Mouse (Mus musculus) left cerebral cortex, adult 2 months (tissue): ENCODE measurements around the gene Tspan12. TPM values are rescaled to one million over a fixed set of nuclear protein-coding genes. Genes with fewer than 3 reads are reported as not detected.
"Not testable (repeated sequence)": the region's sequence is repeated elsewhere in the genome, so short reads cannot be mapped to it uniquely, and the experiment has no call there.

Experiments
- DNase-seq, 2 experiments: peaks; one replicate each; pipeline ENCODE4 v3.0.0; 2021 to 2022; ENCODE audit warnings: low spot score in 2 of 2, mixed read lengths in 1 of 2; ENCODE audit errors: extremely low spot score in 1 of 2
- H3K27ac ChIP-seq: fragments of 200-600 bp; 2 replicates; pipeline ENCODE4 v1.8.1; 2022
- H3K4me3 ChIP-seq: fragments of 200-600 bp; 2 replicates; pipeline ENCODE4 v1.8.1; 2022
- CTCF ChIP-seq: fragments of 200-600 bp; IDR thresholded peaks from 2 replicates; pipeline ENCODE4 v1.8.1; 2022; ENCODE audit warnings: antibody characterized with exemption, mild to moderate bottlenecking, moderate library complexity
- intact Hi-C: fragments of 180-260 bp; cut with DNase I; formaldehyde crosslinking; loops from one replicate; pipeline ENCODE4 v1.15.1; 2025
- long read RNA-seq, 2 experiments: library from polyadenylated mRNA; stranded (forward); transcript quantifications; one replicate each; pipeline ENCODE4 v2.0.0; 2021; ENCODE audit warnings: borderline mapping rate in 2 of 2
- total RNA-seq, 2 experiments: library from RNA; stranded (reverse); gene quantifications; 2 replicates each; pipeline ENCODE4 v1.2.3; 2021

The Tspan12 gene
- total RNA-seq: 10 to 100 TPM; 20.4 to 24.6 TPM
- long read RNA-seq, experiment 1, partial matches to known transcripts: 20 of 20 reads
- long read RNA-seq, experiment 1, other reads (novel, unspliced or antisense): 0 of 20 reads
- long read RNA-seq, experiment 2, partial matches to known transcripts: 16 of 20 reads
- long read RNA-seq, experiment 2, other reads (novel, unspliced or antisense): 4 of 20 reads

- Histone ChIP-seq H3K27ac (peak within 1 kb of the TSS; percentile 54), H3K4me3 (peak within 1 kb of the TSS; percentile 82)
- no peak for DNase-seq
- TF ChIP-seq CTCF: no peak
- intact Hi-C loops: no loop called here
Observed at GRCm38 (mm10) chr6:21852344-21852785, at the start of gene Tspan12. Tspan12 (minus strand) TSS chr6:21852515.

- H3K4me3 ChIP-seq: no peak overlapping the region
- peak; percentile 8 to 10 for DNase-seq
- no peak for TF ChIP-seq CTCF
- intact Hi-C loops: no loop called here
- H3K27ac ChIP-seq: no peak overlapping the region
Observed at GRCm38 (mm10) chr6:21894451-21894850, 42.1 kb upstream of the Tspan12 start.

- intact Hi-C loops: no loop called here
- no peak for TF ChIP-seq CTCF
- no peak overlapping the region for H3K4me3 ChIP-seq
- DNase-seq: no peak
- H3K27ac ChIP-seq: no peak overlapping the region
Observed at GRCm38 (mm10) chr6:21889101-21889500, 36.8 kb upstream of the Tspan12 start.

GRCm38 (mm10) chr6:21887971-21888370 is 35.7 kb upstream of the Tspan12 start:
- H3K4me3 ChIP-seq, DNase-seq, intact Hi-C loops, H3K27ac ChIP-seq: not testable (repeated sequence)

DNA sequence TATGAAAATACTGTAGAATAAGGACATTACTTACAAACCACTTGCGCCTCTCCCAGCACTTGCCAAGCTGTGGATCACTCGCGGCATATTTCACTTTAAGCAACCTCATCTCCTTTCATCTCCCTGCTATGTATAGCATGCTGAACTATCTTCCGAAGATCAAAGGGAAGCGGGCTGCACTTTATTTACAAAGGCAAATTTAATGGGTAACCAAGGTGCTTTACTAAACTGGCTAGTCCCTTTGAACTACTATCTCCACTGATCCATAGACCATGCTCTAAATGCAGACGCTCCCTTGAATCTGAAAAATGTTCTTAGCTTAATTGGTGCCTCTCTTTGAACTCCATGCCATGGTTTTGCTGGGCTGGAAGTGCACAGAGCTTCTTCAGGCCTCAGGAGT is 27.2 kb upstream of the Tspan12 start:
- DNase-seq: no peak
- Histone ChIP-seq H3K27ac (no peak overlapping the region), H3K4me3 (no peak overlapping the region)
- intact Hi-C loops: no loop called here
- no peak for TF ChIP-seq CTCF

DNA sequence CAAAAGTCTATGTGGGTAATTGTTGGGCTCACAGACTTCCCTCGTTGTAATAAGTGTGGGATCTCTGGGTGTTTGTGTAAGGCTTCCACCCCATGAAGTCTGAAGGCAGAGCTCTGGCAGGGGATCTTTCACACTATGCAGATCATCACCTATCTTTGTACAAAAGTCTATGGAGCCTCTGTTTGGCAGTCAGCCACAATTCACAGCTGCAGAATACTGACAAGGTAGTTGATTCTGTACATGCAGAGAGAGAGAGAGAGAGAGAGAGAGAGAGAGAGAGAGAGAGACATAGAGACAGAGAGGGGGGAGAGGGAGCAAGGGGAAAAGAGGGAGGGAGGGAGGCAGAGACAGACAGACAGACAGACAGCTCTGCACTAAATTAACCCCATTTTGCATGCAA is 15.0 kb upstream of the Tspan12 start:
- TF ChIP-seq CTCF: no peak
- intact Hi-C loops: no loop called here
- DNase-seq: no peak

DNA sequence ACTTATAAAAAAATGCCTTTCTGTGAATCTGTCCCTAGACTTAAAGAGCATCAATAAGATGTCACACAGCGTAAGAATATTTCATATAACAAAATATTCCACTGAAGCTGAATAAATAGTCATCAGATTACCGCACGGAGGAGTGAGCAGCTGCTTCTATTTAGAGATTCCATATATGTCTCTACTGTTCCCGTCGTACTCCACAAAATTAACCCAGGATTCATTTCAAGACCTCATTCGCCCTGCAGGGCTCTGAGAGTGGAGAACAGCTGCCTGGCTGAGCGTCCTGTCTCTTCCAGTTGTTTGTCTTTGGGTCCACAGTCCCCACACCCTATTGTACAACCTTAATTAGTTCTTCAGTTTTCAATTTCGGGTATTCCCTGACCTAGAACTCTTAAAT is 11.9 kb upstream of the Tspan12 start:
- no peak for TF ChIP-seq CTCF
- no peak for DNase-seq
- Histone ChIP-seq H3K27ac (no peak overlapping the region), H3K4me3 (no peak overlapping the region)
- intact Hi-C loops: no loop called here

More for the DNA sequence above, 15.0 kb upstream of the Tspan12 start:
- H3K4me3 ChIP-seq: no peak overlapping the region
- H3K27ac ChIP-seq: no peak overlapping the region

- no peak for TF ChIP-seq CTCF
- Histone ChIP-seq H3K4me3 (no peak overlapping the region), H3K27ac (no peak overlapping the region)
- intact Hi-C loops: no loop called here
- DNase-seq: no peak
Observed at GRCm38 (mm10) chr6:21863561-21863960, 11.2 kb upstream of the Tspan12 start.

DNA sequence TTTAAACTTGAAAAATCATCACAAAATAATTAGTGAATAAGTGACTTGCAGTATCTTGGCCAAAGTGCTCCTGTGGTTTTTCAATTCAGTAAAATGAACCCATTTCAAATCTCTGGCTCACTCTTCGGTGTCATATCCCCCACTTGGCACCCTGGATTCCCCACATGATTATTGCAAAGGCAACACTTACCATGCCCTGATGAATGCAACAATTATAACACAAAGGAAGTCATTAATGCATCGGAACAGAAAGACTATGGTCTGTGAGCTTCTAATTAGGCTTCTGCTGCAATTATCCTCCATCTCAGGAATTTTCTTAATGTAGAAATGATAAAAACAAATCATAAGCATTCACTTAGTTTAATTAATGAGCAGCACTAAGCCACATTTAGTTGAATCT is 9.0 kb upstream of the Tspan12 start:
- H3K27ac ChIP-seq: no peak overlapping the region
- H3K4me3 ChIP-seq: no peak overlapping the region
- no peak for DNase-seq
- intact Hi-C loops: no loop called here
- TF ChIP-seq CTCF: no peak

DNA sequence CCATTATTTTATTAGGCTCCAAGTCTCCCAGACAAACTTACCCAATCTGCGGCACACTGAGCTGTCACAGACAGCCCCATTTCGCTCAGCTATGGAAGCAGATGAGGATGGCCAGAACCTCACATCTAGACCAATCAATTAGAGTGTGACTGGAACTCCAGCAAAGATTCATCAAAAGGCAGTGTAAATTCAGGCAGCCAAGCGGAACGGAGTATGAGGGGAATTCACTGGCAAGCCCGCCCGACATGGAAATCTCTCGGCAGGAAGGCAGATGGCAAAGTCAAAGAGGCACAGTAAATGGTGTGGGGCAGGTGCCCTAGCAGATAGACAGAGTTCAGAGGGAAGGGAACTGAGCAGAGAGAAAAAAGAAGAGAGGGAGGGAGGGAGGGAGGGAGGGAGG is 5.5 kb upstream of the Tspan12 start:
- intact Hi-C loops: no loop called here
- H3K4me3 ChIP-seq: no peak overlapping the region
- TF ChIP-seq CTCF: no peak
- DNase-seq: no peak
- no peak overlapping the region for H3K27ac ChIP-seq

- Histone ChIP-seq H3K27ac (no peak overlapping the region), H3K4me3 (no peak overlapping the region)
- no peak for TF ChIP-seq CTCF
- intact Hi-C loops: no loop called here
- DNase-seq: no peak
Observed at GRCm38 (mm10) chr6:21855921-21856320, 3.6 kb upstream of the Tspan12 start.

DNA sequence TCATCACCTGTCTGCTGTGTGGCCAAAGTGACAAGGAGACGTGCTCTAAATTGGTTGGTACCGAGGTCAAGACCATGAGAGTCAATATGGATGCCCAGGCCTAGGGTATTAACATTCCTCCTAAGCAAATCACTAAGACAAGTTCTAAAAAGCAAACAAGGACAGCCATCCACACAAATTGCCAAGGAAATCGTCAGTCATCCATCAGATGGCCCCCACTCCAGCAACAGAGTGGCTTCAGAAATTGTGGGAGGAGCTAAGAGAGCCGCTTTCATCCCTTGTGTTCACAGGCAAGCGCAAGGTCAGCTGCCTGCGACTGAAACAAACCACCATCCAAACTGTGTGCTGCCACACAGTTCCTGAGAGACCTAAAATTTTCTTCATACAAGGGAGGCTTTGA is 1.0 kb upstream of the Tspan12 start:
- DNase-seq: no peak
- no peak for TF ChIP-seq CTCF
- H3K4me3 ChIP-seq: no peak overlapping the region
- no peak overlapping the region for H3K27ac ChIP-seq
- intact Hi-C loops: no loop called here

DNA sequence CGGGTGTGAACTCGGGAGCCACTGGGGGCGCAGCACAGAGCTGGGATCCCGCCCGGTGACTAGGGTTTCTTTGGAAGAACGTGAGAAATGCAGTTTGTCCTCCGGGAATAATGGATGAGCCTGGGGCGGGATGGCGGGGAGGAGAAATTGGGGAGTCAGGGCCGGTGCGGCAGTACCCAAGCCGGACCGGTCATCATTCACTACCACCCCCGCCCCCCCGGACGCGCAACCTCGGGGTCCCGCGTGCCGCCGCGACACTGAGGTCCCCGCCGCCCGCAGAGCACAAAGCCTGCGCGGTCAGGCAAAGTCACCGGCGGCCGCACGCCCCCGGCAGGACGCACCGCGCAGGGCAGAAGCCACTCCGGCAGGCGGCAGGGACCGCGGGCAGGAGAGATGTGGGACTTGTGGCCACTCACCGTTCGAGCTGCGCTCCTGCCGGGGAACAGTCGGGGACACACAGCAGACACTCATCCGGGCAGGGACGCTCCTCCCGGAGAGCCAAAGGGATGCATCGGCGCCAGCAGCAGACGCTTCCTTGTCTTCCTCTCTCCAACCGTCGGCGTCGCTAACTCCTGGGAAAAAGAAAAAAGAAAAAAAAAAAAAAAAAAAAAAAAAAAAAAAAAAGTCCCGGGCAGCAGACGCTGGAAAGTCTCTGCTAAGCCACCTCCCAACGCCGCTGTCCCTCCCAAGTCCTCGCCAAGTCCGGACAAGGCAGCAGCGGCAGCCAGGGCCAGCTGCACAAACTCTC is 545 bp downstream of the Tspan12 start:
- TF ChIP-seq CTCF: peak; percentile 38
- Histone ChIP-seq H3K4me3 (peak overlapping the region; percentile 82), H3K27ac (peak overlapping the region; percentile 54)
- intact Hi-C loops: loop anchor here (2.0 kb wide), 1 partner anchor 97 kb away; the partner anchor contains the start of gene Ing3
- DNase-seq: peak; percentile 57 to 60
